Mouse (Mus musculus) embryonic facial prominence, embryonic 15.5 days (tissue): Measurements from ENCODE around the gene Rragd. TPM values are rescaled to one million over a fixed set of nuclear protein-coding genes. Genes with fewer than 3 reads are reported as not detected.
A peak's percentile ranks its signal among the peaks of the same experiment; 100 is the strongest.
"Not testable (repeated sequence)": the region's sequence is repeated elsewhere in the genome, so short reads cannot be mapped to it uniquely, and the experiment has no call there.

ENCODE experiments used
- ATAC-seq: fragments of 200-750 bp; cut with Nextera tagmentation; 2 replicates; pipeline ENCODE4 v1.8.0; 2017; ENCODE audit warnings: low read depth, moderate TSS enrichment; ENCODE audit not compliant: insufficient number of reproducible peaks, low FRiP score, low TSS enrichment
- H3K27ac ChIP-seq: fragments of 300-500 bp; sonication (generic); replicated peaks from 2 replicates; pipeline ENCODE4 v1.5.1; 2015; ENCODE audit warnings: mild to moderate bottlenecking, inconsistent platforms
- H3K27me3 ChIP-seq: fragments of 300-500 bp; sonication (generic); 2 replicates; pipeline ENCODE4 v1.6.1; 2015; ENCODE audit warnings: inconsistent platforms
- H3K36me3 ChIP-seq: fragments of 300-500 bp; sonication (generic); 2 replicates; pipeline ENCODE4 v1.6.1; 2015; ENCODE audit warnings: mild to moderate bottlenecking, inconsistent platforms
- H3K4me1 ChIP-seq: fragments of 300-500 bp; sonication (generic); 2 replicates; pipeline ENCODE4 v1.6.1; 2015; ENCODE audit warnings: inconsistent platforms
- H3K4me2 ChIP-seq: fragments of 300-500 bp; sonication (generic); replicated peaks from 2 replicates; pipeline ENCODE4 v1.6.1; 2015; ENCODE audit warnings: mild to moderate bottlenecking, inconsistent platforms
- H3K4me3 ChIP-seq: fragments of 300-500 bp; sonication (generic); replicated peaks from 2 replicates; pipeline ENCODE4 v1.5.1; 2015; ENCODE audit warnings: mild to moderate bottlenecking, inconsistent platforms
- H3K9ac ChIP-seq: fragments of 300-500 bp; sonication (generic); 2 replicates; pipeline ENCODE4 v1.6.1; 2015; ENCODE audit warnings: inconsistent platforms
- H3K9me3 ChIP-seq: fragments of 300-500 bp; sonication (generic); replicated peaks from 2 replicates; pipeline ENCODE4 v1.6.1; 2016; ENCODE audit warnings: inconsistent platforms
- WGBS: fragments of 180-500 bp; shearing (Covaris S2); methylation state at CpG from one replicate; pipeline ENCODE4 v1.1.7; 2015; 5-methylcytosine and 5-hydroxymethylcytosine counted together
- polyA plus RNA-seq: library from polyadenylated mRNA; unstranded; fragments of >200 nt; fragmentation: Nextera tagmentation; extraction: Ambion mirVana; gene quantifications from 2 replicates; pipeline ENCODE4 v1.2.1, GENCODE M21; 2015

The Rragd gene
- polyA plus RNA-seq, 1 experiment from 2014 or later, result 20.0 TPM

GRCm38 (mm10) chr4:32956423-32956822, 26.4 kb upstream of the Rragd start:
- ATAC-seq, result no peak
- no peak overlapping the region for H3K27ac ChIP-seq
- H3K9me3 ChIP-seq, result no peaks in the 10 kb centered on the region
- H3K9ac ChIP-seq, result no peak overlapping the region
- H3K36me3 ChIP-seq, result no peaks in the 10 kb centered on the region
- H3K4me2 ChIP-seq, result no peak overlapping the region
- 39% methylated on average over 2 of the region's 2 CpGs for WGBS
- no peak overlapping the region for H3K4me3 ChIP-seq
- H3K27me3 ChIP-seq, result 0 out of 2 replicates have a peak, but pooled peaks cover 3% of the 10 kb centered on the region
- peaks cover 3% of the 10 kb centered on the region; the same call in 1 of the 2 replicates for H3K4me1 ChIP-seq

- no peak overlapping the region for H3K4me2 ChIP-seq
- H3K27ac ChIP-seq, result no peak overlapping the region
- H3K36me3 ChIP-seq, result no peaks in the 10 kb centered on the region
- H3K9me3 ChIP-seq, result no peaks in the 10 kb centered on the region
- no peaks in the 10 kb centered on the region for H3K4me1 ChIP-seq
- 56% methylated on average over 3 of the region's 3 CpGs for WGBS
- H3K27me3 ChIP-seq, result no peaks in the 10 kb centered on the region
- H3K4me3 ChIP-seq, result no peak overlapping the region
- no peak for ATAC-seq
- H3K9ac ChIP-seq, result no peak overlapping the region
These were observed 21.4 kb upstream of the Rragd start for GRCm38 (mm10) chr4:32961394-32961793.

- H3K4me3 ChIP-seq, H3K27ac ChIP-seq, H3K9ac ChIP-seq, H3K4me2 ChIP-seq, H3K9me3 ChIP-seq, H3K36me3 ChIP-seq, H3K4me1 ChIP-seq, ATAC-seq, H3K27me3 ChIP-seq: not testable (repeated sequence)
- WGBS, result 87% methylated on average over 19 of the region's 19 CpGs
These were observed 18.2 kb upstream of the Rragd start for GRCm38 (mm10) chr4:32964619-32965018.

GRCm38 (mm10) chr4:32977331-32977730, 5.5 kb upstream of the Rragd start:
- no peaks in the 10 kb centered on the region for H3K27me3 ChIP-seq
- WGBS, result 85% methylated on average over 4 of the region's 4 CpGs
- H3K9ac ChIP-seq, result no peak overlapping the region
- 0 out of 2 replicates have a peak, but pooled peaks cover 10% of the 10 kb centered on the region for H3K9me3 ChIP-seq
- no peak overlapping the region for H3K4me3 ChIP-seq
- no peaks in the 10 kb centered on the region for H3K36me3 ChIP-seq
- ATAC-seq, result no peak
- H3K4me2 ChIP-seq, result no peak overlapping the region
- no peaks in the 10 kb centered on the region for H3K4me1 ChIP-seq
- no peak overlapping the region for H3K27ac ChIP-seq

GRCm38 (mm10) chr4:32980061-32980460, 2.8 kb upstream of the Rragd start:
- H3K4me2 ChIP-seq, result no peak overlapping the region
- H3K27me3 ChIP-seq, result no peaks in the 10 kb centered on the region
- ATAC-seq, result no peak
- peaks cover 16% of the 10 kb centered on the region for H3K4me1 ChIP-seq
- H3K4me3 ChIP-seq, result no peak overlapping the region
- H3K9ac ChIP-seq, result no peak overlapping the region
- H3K9me3 ChIP-seq, result no peaks in the 10 kb centered on the region
- no peak overlapping the region for H3K27ac ChIP-seq
- 72% methylated on average over 3 of the region's 3 CpGs for WGBS
- no peaks in the 10 kb centered on the region for H3K36me3 ChIP-seq

GRCm38 (mm10) chr4:32981617-32982016, 1.2 kb upstream of the Rragd start:
- Histone ChIP-seq H3K27ac (no peak overlapping the region), H3K4me2 (no peak overlapping the region), H3K9me3 (no peaks in the 10 kb centered on the region), H3K36me3 (no peaks in the 10 kb centered on the region), H3K9ac (no peak overlapping the region), H3K4me1 (peaks cover 17% of the 10 kb centered on the region), H3K4me3 (no peak overlapping the region), H3K27me3 (no peaks in the 10 kb centered on the region)
- ATAC-seq, result no peak
- WGBS, result 20% methylated on average over 5 of the region's 5 CpGs

GRCm38 (mm10) chr4:32982041-32982715, 659 bp upstream of the Rragd start:
- H3K27me3 ChIP-seq, result no peaks in the 10 kb centered on the region
- peaks cover 17% of the 10 kb centered on the region for H3K4me1 ChIP-seq
- no peak overlapping the region for H3K9ac ChIP-seq
- ATAC-seq, result no peak
- H3K36me3 ChIP-seq, result no peaks in the 10 kb centered on the region
- peak overlapping the region; percentile 100 for H3K4me2 ChIP-seq
- no peak overlapping the region for H3K27ac ChIP-seq
- H3K9me3 ChIP-seq, result no peaks in the 10 kb centered on the region
- 3% methylated on average over 15 of the region's 15 CpGs for WGBS
- peak overlapping the region; percentile 72 for H3K4me3 ChIP-seq

- Histone ChIP-seq H3K9ac (peak overlapping the region; percentile 64), H3K9me3 (no peaks in the 10 kb centered on the region), H3K4me3 (peak overlapping the region; percentile 72), H3K4me1 (peaks cover 17% of the 10 kb centered on the region), H3K27me3 (no peaks in the 10 kb centered on the region), H3K27ac (peak overlapping the region; percentile 72), H3K36me3 (no peaks in the 10 kb centered on the region), H3K4me2 (peak overlapping the region; percentile 100)
- peak; percentile 71 for ATAC-seq
- WGBS, result under 1% methylated on average over 75 of the region's 94 CpGs
These were observed 629 bp downstream of the Rragd start for GRCm38 (mm10) chr4:32983176-32984155.

GRCm38 (mm10) chr4:32984242-32984641, 1.4 kb downstream of the Rragd start:
- H3K4me2 ChIP-seq, result peak overlapping the region; percentile 100
- H3K9me3 ChIP-seq, result no peaks in the 10 kb centered on the region
- ATAC-seq, result no peak
- H3K27ac ChIP-seq, result peak overlapping the region; percentile 72; the same call in 1 of the 2 replicates
- WGBS, result under 1% methylated on average over 13 of the region's 13 CpGs
- H3K27me3 ChIP-seq, result no peaks in the 10 kb centered on the region
- no peak overlapping the region for H3K9ac ChIP-seq
- peaks cover 17% of the 10 kb centered on the region for H3K4me1 ChIP-seq
- H3K36me3 ChIP-seq, result no peaks in the 10 kb centered on the region
- H3K4me3 ChIP-seq, result peak overlapping the region; percentile 72

- no peaks in the 10 kb centered on the region for H3K27me3 ChIP-seq
- no peaks in the 10 kb centered on the region for H3K36me3 ChIP-seq
- H3K9me3 ChIP-seq, result no peaks in the 10 kb centered on the region
- H3K4me3 ChIP-seq, result peak overlapping the region; percentile 72
- 13% methylated on average over 13 of the region's 13 CpGs for WGBS
- H3K4me1 ChIP-seq, result peaks cover 17% of the 10 kb centered on the region
- H3K27ac ChIP-seq, result no peak overlapping the region
- H3K4me2 ChIP-seq, result peak overlapping the region; percentile 100
- no peak for ATAC-seq
- no peak overlapping the region for H3K9ac ChIP-seq
These were observed 2.2 kb downstream of the Rragd start for GRCm38 (mm10) chr4:32984801-32985675.
